Mouse (Mus musculus) regulatory T cell (primary cell): ENCODE measurements around the gene Smurf1.

ENCODE experiments used
- in situ Hi-C: fragments of 300-600 bp; cut with MboI, MseI; formaldehyde crosslinking; loops from one replicate; pipeline ENCODE4 v1.15.1; 2025; ENCODE audit warnings: high pct_unique_total_duplicates

The Smurf1 gene

DNA sequence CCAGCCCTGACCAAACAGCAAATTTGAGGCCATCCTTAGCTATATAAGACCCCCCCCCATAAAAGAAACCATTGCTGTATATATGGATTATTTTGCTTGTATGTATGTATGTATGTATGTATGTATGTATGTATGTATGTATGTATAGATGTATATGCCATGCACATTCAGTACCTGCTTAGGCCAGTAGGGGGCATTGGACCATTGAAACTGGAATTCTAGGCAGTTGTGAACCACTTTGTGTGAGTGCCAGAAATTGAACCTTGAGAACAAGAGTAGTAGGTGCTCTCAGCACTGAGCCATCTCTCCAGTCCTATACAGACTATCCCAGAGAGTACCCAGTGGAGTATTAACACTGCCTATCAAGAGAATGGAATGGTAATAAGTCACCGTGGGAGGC lies 93.9 kb downstream of the Smurf1 start:
- in situ Hi-C loops: no loop called here

- in situ Hi-C loops: no loop called here
Measured at GRCm38 (mm10) chr5:144870782-144871181, 94.9 kb downstream of the Smurf1 start.

DNA sequence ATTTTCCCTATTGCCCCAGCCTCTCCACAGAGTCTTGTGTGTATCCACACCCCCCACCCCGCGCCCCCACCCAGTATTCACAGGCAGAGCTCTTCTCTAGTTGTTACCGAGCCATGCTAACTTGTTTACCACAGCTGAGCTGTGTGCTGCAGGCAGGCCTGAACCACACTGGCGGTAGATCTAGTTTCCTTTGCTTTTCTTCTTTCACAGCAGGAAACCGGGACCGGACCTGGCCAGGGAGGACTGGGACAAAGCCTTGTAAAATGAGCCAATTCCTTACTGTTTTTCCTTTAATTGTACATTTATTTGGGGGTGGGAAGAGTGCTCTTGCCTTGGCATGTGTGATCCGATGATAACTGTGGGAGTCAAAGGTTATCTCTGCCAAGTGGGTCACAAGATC lies 96.2 kb downstream of the Smurf1 start:
- in situ Hi-C loops: no loop called here

DNA sequence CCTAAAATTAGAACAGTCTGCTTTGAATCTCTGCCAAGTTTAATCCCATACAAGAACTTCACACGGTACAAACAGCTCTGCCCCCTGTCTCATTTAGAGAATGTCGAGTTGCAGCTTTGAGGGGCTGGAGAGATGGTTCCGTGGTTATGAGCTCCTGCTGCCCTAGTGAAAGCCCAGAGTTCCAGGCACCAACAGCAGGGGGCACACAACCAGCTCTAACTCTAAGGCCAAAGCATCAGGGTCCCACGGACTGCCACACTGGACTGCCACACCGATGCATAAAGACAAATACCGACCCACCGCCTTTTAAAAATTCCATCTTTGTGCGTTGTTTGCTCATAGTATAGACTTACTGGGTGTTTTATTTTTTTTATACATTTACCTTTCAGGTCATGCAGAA lies 98.7 kb downstream of the Smurf1 start:
- in situ Hi-C loops: no loop called here

DNA sequence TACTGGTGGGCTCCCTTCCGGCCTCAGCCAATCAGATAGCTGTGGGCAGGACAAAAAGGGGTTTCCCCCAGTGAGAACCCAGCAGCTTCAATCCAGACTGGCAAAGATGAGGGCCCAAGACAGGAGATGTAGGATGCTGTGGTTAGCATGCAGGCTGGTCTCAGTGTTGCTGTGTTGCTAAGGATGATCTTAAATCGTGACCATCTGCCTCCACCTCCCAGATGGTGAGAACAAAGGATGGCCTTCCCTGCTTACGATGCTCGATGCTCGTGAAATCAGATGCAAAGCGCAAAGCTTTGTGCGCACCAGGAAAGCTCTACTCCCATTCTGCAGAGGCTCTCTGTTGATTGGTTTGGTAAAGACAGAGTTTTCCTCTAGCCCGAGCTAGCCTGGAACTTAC lies 104.7 kb downstream of the Smurf1 start:
- in situ Hi-C loops: no loop called here

DNA sequence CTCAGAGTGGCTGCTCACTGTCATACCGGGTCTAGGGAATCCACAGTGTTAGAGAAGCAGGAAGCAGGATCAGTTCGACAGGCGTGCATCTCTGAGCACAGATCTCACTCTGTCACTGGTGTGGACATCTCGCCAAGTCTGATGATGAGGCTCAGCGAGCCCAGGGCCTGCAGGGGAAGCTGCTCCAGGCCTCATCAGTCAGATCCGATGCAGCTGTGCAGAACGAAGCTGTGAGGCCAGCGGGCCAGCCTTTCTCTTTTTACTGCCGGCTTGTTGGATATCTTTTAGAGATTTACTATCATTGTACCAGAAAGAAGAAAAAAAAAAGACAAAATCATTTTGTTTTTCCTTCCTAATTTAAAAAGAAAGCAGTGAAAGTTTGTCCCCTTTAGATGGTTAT lies 106.4 kb downstream of the Smurf1 start:
- in situ Hi-C loops: no loop called here

DNA sequence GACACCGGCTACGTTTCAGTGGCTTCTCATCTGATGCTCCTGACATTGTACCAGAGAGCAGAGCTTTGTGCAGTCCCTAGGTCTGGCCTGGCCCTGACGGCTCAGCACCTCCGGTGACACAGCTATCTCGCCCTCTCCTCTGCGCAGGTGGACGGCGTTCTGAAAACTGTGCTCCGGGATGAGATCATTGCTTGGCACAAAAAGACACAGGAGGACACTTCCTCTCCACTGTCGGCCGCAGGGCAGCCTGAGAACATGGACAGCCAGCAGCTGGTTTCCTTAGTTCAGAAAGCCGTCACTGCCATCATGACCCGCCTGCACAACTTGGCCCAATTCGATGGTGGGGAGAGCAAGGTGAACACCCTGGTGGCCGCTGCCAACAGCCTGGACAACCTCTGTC lies 107.1 kb downstream of the Smurf1 start:
- in situ Hi-C loops: no loop called here

GRCm38 (mm10) chr5:144855936-144856335 lies 109.7 kb downstream of the Smurf1 start:
- in situ Hi-C loops: no loop called here

DNA sequence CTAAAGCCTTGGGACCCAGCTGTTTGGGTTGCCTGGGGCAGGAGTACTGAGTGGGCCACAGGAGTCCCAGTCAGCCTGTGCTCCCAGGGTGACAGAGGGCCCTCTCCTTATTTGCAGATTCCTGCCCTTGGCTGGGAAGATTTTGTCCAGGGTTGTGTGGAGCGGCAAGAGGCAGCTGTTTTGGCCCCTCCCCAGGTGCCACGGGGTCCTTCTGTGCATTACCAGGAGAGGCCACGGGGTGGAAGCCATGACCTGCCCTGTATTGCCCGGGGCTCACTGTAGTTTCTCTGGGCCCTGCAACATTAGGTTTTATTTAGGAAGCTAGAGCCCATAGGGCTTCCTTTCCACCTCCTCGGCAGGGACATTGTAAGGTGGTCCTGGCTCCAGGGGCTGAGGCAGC lies 111.7 kb downstream of the Smurf1 start:
- in situ Hi-C loops: no loop called here

- in situ Hi-C loops: no loop called here
Measured at GRCm38 (mm10) chr5:144851820-144852219, 113.8 kb downstream of the Smurf1 start.

- in situ Hi-C loops: no loop called here
Measured at GRCm38 (mm10) chr5:144849932-144850331, 115.7 kb downstream of the Smurf1 start.

GRCm38 (mm10) chr5:144848735-144849134 lies 116.9 kb downstream of the Smurf1 start:
- in situ Hi-C loops: no loop called here

GRCm38 (mm10) chr5:144845352-144845751 lies 120.3 kb downstream of the Smurf1 start:
- in situ Hi-C loops: no loop called here

GRCm38 (mm10) chr5:144836100-144836499 lies 129.5 kb downstream of the Smurf1 start:
- in situ Hi-C loops: no loop called here

GRCm38 (mm10) chr5:144831840-144832469 lies 133.7 kb downstream of the Smurf1 start:
- in situ Hi-C loops: no loop called here

GRCm38 (mm10) chr5:144829631-144830030 lies 136.0 kb downstream of the Smurf1 start:
- in situ Hi-C loops: no loop called here

DNA sequence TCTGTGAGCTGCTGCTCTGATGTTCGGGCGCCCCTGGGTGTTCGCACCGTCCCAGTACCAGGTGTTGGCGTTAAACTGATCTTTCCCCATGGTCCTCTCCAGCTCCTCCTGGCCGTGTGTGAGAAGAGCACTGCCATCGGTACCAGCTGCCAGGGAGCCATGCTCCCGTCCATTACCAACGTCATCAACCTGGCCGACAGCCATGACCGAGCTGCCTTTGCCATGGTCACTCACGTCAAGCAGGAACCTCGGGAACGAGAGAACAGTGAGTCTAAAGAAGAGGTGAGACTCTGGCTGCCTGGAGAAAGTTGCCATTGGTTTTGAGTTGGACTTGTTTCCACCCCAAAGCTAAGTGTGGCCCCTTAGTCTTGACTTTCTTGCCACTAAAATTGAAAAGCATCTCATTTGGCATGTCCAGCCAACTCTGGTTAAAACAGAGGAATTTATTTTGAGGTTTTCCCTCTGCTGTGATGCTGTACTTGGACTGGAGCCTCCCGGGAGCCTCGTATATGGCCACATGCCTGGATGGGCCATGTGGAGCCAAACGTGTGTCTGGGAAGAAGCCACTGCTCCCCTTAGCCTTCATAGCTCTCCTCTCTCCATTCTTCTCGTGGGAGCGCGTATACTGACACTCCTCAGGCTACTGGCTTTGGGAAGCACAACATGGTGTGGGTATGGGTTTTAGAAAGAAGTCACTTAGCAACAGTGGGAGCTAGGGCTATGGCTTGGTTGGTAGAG lies 137.1 kb downstream of the Smurf1 start:
- in situ Hi-C loops: no loop called here
